Mouse (Mus musculus) bone marrow, adult 2 months (tissue): ENCODE results near the gene Cacnb1. TPM values are rescaled to one million over a fixed set of nuclear protein-coding genes. Genes with fewer than 3 reads are reported as not detected.
A peak's percentile ranks its signal among the peaks of the same experiment; 100 is the strongest.

Experiments used
- H3K27ac ChIP-seq: fragments of 200-500 bp; 2 replicates; pipeline ENCODE4 v1.5.1; 2012; ENCODE audit warnings: low read depth, mild to moderate bottlenecking, control low read depth, inconsistent platforms, low read length; ENCODE audit not compliant: control insufficient read depth, poor library complexity, insufficient read depth
- H3K4me1 ChIP-seq: fragments of 200-500 bp; 2 replicates; pipeline ENCODE4 v1.6.1; 2011; ENCODE audit warnings: low read length; ENCODE audit not compliant: control insufficient read depth, insufficient read depth
- H3K4me3 ChIP-seq: fragments of 200-500 bp; replicated peaks from 2 replicates; pipeline ENCODE3; 2011; ENCODE audit warnings: mild to moderate bottlenecking, low read depth, low read length, control low read depth; ENCODE audit not compliant: control insufficient read depth
- CTCF ChIP-seq: fragments of 200-500 bp; IDR thresholded peaks from 2 replicates; pipeline ENCODE4 v1.5.1; 2011; ENCODE audit warnings: low read length, control low read depth; ENCODE audit not compliant: control insufficient read depth, insufficient read depth
- POLR2A ChIP-seq: fragments of 200-500 bp; IDR thresholded peaks from 2 replicates; pipeline ENCODE4 v1.6.1; 2011; ENCODE audit warnings: low read depth, mild to moderate bottlenecking, control low read depth, low read length, borderline replicate concordance; ENCODE audit not compliant: control insufficient read depth
- WGBS: fragments of 180-500 bp; shearing (Covaris S2); methylation state at CpG from one replicate; pipeline ENCODE4 v1.1.7; 2018; 5-methylcytosine and 5-hydroxymethylcytosine counted together
- polyA plus RNA-seq: library from polyadenylated mRNA; stranded (reverse); fragments of >200 nt; gene quantifications from 2 replicates; pipeline ENCODE4 v1.2.4, GENCODE M21; 2011; ENCODE audit warnings: low replicate concordance; ENCODE audit not compliant: missing spikeins, insufficient read depth, insufficient read length

Gene Cacnb1
- polyA plus RNA-seq, 1 experiment, result 5.3 TPM

- H3K4me1 ChIP-seq, result peaks cover 7% of the 10 kb centered on the region
- TF ChIP-seq CTCF (no peak), POLR2A (no peak)
- H3K27ac ChIP-seq, result peak overlapping the region; percentile 91
These were observed 22.3 kb downstream of the Cacnb1 start for GRCm38 (mm10) chr11:98000378-98001140.

GRCm38 (mm10) chr11:97999748-98000147 is 23.1 kb downstream of the Cacnb1 start:
- 26% methylated on average over 5 of the region's 5 CpGs for WGBS
- H3K4me3 ChIP-seq, result no peak overlapping the region
- TF ChIP-seq CTCF, result no peak
- no peak for TF ChIP-seq POLR2A
- H3K27ac ChIP-seq, result peak overlapping the region; percentile 91
- H3K4me1 ChIP-seq, result peaks cover 7% of the 10 kb centered on the region

More at GRCm38 (mm10) chr11:98000378-98001140, 22.3 kb downstream of the Cacnb1 start:
- WGBS, result 20% methylated on average over 7 of the region's 7 CpGs
- H3K4me3 ChIP-seq, result no peak overlapping the region

- TF ChIP-seq CTCF (no peak), POLR2A (no peak)
- peak overlapping the region; percentile 91 for H3K27ac ChIP-seq
- H3K4me3 ChIP-seq, result no peak overlapping the region
- peaks cover 9% of the 10 kb centered on the region for H3K4me1 ChIP-seq
- 15% methylated on average over 7 of the region's 7 CpGs for WGBS
These were observed 23.8 kb downstream of the Cacnb1 start for GRCm38 (mm10) chr11:97998898-97999608.

- 63% methylated on average over 11 of the region's 11 CpGs for WGBS
These were observed 24.6 kb downstream of the Cacnb1 start for GRCm38 (mm10) chr11:97998074-97998793.

GRCm38 (mm10) chr11:97997387-97997960 is 25.4 kb downstream of the Cacnb1 start:
- H3K4me3 ChIP-seq, result no peak overlapping the region
- peak overlapping the region; percentile 91 for H3K27ac ChIP-seq
- 62% methylated on average over 8 of the region's 8 CpGs for WGBS
- TF ChIP-seq CTCF, result no peak
- no peak for TF ChIP-seq POLR2A
- peaks cover 9% of the 10 kb centered on the region for H3K4me1 ChIP-seq

More at GRCm38 (mm10) chr11:97998074-97998793, 24.6 kb downstream of the Cacnb1 start:
- Histone ChIP-seq H3K4me3 (no peak overlapping the region), H3K27ac (peak overlapping the region; percentile 91), H3K4me1 (peaks cover 9% of the 10 kb centered on the region)
- TF ChIP-seq CTCF (no peak), POLR2A (no peak)

- Histone ChIP-seq H3K4me3 (no peak overlapping the region), H3K27ac (no peak overlapping the region; the same call in 1 of the 2 replicates), H3K4me1 (peaks cover 9% of the 10 kb centered on the region)
- TF ChIP-seq POLR2A (no peak), CTCF (no peak)
- 51% methylated on average over 1 of the region's 1 CpGs for WGBS
These were observed 26.1 kb downstream of the Cacnb1 start for GRCm38 (mm10) chr11:97996691-97997090.

DNA sequence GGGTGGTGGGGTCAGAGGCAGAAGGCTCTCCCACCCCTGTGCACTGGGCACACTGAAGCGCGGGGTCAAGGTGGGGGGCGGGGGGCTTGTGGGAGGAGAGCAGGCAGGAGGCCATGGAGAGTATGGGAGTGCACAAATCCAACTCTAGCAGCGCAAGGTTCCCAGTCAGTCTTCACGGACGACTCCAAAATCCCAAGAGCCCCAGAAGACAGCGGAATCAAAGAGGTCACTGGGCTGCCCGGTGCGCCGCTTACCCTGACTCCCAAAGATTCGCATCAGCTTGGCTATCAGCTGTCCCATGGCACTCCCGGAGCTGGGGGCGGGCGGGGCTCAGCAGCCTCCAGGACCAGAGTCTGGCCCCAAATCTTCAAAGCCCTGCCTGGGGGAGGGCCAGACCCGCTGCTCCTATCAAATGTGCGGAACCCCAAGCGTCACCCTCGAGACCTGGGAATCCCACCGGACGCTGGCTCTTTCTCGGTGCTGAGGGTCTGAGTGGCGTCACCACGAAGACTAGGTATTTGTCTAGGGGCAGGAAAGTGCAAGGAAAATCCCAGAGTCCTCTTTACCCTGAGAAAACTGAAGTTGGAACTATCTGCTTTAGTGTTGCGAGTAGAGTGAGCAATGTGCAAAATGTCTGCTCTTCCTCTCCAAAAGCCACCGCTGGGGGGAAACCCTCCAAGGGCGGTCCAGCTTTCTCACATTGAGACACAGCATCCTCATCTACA is 27.1 kb downstream of the Cacnb1 start, which contains the start of gene Arl5c:
Gene Arl5c (minus strand): TSS at position 618 of the 725 bp plus-strand sequence.
- Histone ChIP-seq H3K4me3 (peak within 1 kb of the TSS; percentile 75), H3K4me1 (peaks cover 9% of the 10 kb centered on the region), H3K27ac (peak within 1 kb of the TSS; percentile 70)
- 1% methylated on average over 26 of the region's 26 CpGs for WGBS
- TF ChIP-seq CTCF (0 out of 2 replicates have a peak, but pooled peaks have one; percentile 9), POLR2A (peak; percentile 35; the same call in 1 of the 2 replicates)
